Mouse (Mus musculus) kidney, adult 11 months (tissue): Measurements from ENCODE around the gene Slc2a2.

Source experiments
- DNase-seq: peaks from one replicate; pipeline ENCODE4 v3.0.0; 2022

Gene Slc2a2

DNA sequence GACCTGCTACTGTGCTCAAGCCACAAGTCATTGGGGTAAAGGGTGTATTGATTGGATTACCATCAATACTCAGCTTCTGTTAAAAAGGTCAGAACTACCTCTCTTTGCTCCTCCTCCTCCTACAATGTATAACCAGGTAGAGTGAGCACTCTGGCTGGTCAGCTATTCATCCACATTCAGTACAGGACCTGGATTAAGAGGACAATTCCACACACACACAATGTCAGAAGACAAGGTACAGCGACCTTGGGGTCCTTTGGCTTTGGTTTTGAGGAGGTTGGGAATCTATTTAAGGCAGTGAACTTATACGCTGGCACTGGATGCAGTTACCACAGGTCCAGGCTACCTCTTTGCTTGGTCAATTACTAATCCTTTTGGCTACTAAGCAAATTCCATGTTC lies at the start of gene Slc2a2:
Gene Slc2a2 (plus strand): TSS at position 107 of the 400 bp plus-strand sequence.
- peak; percentile 61 for DNase-seq

GRCm38 (mm10) chr3:28652574-28652973 lies 45.1 kb upstream of the Slc2a2 start:
- DNase-seq = no peak

- no peak for DNase-seq
Observed at GRCm38 (mm10) chr3:28653043-28653442, 44.7 kb upstream of the Slc2a2 start.

DNA sequence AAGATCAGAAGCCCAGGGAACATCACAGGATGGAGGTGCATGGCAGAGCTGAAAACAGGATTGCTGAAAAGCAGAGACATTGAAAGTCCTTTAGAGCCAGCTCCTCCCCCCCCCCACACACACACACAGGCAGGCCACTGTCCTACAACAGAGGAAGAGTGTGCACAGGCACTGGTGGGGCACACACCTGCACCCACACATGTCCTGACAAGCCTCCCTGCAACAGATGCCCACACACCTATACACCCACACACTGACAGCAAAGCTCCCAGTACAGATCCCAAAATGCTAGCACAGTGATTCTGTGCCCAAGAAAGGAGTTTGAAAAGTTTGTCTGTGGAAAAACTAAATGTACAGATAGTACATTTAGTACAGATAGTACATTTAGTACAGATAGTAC lies 43.0 kb upstream of the Slc2a2 start:
- no peak for DNase-seq

- peak; percentile 19 for DNase-seq
Observed at GRCm38 (mm10) chr3:28658349-28658748, 39.4 kb upstream of the Slc2a2 start.

DNA sequence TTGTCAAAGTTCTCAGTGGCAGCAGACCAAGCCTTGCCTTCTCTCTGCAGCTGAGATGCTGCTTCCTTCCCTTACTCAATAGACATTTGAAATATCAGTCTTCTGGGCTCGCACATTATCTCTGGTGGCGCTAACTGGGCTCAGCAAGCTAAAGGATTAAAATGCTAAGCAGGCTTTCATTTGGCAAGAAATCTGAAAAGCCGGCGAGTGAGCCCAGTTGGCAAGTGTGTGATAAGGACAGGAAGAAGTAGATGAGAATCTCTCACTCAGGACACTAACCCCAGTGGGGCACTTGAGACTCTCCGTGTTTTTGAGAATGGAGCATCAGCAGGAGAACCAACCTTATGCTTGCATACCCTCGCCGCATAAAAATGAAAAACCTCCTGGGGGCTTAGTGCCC lies 16.9 kb upstream of the Slc2a2 start:
- DNase-seq = no peak

DNA sequence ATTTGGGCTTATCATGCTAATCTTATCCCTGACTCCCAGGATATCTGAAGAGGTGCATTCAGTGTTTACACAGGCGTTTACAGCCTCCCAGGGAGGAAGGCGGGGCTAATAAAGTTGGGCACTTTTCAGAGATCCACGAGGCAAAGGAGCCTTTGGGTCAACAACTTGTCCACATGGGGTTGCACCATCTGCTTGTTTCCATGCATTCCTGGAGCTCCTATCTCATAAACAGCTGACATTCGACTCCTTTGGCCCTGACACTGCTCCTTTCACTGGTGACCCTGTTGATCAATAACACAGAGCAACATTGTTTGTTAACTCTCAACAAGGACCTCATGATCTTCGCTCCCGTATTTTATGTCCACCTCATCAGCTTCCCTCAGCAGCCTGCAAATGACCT lies 15.8 kb upstream of the Slc2a2 start:
- peak; percentile 67 for DNase-seq

GRCm38 (mm10) chr3:28682411-28682810 lies 15.3 kb upstream of the Slc2a2 start:
- DNase-seq = no peak

GRCm38 (mm10) chr3:28685510-28685909 lies 12.2 kb upstream of the Slc2a2 start:
- no peak for DNase-seq

DNA sequence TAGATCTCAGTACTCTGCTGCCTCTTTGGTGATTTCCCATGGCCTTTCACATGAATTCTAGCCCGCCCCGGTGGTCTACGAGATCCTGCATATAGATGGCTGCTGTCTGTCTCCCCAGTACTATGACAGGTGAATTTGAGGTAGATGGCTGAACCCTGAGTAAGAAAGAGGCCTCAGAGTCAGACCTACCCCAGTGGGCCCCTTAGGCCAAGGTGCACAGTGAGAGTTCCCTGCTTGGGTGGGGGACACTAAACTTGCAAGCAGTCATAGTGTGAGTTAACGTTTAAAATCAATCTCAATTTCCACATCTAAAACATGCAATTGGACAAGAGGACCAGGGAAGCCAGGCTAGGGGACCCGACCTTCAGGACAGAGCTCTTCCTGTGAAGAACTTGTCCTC lies 2.9 kb upstream of the Slc2a2 start:
- DNase-seq = no peak

- peak; percentile 75 for DNase-seq
Observed at GRCm38 (mm10) chr3:28695608-28696007, 2.1 kb upstream of the Slc2a2 start.

- no peak for DNase-seq
Observed at GRCm38 (mm10) chr3:28696162-28696561, 1.5 kb upstream of the Slc2a2 start.

- DNase-seq = peak; percentile 40
Observed at GRCm38 (mm10) chr3:28699601-28700000, 1.9 kb downstream of the Slc2a2 start.

DNA sequence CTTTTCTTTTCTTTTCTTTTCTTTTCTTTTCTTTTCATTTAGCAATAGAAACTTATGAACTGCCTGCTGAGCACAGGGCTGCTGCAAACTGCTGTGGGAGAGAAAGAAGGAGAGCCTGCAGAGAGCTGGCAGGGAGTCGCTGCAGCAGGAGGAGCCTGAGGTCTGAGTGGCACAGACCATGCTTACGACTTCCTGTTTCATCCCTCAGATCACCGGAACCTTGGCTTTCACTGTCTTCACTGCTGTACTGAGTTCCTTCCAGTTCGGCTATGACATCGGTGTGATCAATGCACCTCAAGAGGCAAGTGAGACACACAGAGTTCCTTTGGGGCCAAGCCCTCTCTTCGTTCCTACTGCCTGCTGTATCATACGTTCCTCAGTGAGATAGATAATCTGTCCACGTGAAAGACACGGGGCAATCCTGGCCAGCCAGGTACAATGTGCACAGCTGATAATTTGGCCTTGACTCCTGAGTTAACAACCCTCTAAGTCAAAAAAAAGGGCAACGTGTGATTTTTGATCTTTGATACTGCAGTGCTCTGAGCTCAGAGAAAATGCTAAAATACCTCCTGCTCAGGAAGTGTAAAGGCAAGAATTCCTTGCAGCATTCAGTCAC lies 7.9 kb downstream of the Slc2a2 start:
- peak; percentile 76 for DNase-seq

DNA sequence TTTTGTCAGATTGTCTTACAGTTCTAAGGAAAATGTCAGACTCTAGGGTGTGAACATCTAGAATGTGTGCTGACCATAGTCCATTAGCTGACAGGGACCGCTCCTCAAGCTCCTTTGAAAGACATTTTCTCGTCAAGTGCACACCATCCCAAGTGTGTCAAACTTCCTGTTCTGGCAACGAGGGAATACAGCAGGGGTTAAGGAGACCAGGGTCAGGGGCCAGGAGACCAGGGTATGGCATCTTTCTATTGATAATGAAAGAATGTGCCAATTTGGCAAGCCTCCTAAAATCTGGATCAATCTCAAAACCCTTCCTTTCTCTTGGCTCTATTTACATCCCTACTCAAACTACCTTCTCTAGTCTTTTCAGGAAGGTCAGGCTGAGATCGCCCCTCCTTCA lies 9.0 kb downstream of the Slc2a2 start:
- DNase-seq = no peak

DNA sequence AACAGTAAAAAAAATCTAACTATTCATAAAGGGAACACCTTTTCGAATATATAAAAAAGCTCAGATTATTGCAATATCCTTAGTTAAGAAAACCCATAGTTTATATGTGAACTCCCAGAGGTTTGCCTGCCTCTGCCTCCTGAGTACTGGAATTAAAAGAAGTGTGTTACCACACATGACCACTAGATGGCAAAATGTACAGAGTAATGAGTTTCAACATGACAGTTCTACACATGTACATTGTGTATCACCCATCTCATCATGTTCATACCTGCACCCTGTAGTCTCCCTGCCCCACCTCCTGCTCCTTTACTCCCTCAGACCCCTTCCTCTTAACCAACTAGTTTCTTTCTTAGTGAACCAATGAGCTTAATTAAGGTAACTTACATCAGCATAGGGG lies 12.0 kb downstream of the Slc2a2 start:
- DNase-seq = no peak

DNA sequence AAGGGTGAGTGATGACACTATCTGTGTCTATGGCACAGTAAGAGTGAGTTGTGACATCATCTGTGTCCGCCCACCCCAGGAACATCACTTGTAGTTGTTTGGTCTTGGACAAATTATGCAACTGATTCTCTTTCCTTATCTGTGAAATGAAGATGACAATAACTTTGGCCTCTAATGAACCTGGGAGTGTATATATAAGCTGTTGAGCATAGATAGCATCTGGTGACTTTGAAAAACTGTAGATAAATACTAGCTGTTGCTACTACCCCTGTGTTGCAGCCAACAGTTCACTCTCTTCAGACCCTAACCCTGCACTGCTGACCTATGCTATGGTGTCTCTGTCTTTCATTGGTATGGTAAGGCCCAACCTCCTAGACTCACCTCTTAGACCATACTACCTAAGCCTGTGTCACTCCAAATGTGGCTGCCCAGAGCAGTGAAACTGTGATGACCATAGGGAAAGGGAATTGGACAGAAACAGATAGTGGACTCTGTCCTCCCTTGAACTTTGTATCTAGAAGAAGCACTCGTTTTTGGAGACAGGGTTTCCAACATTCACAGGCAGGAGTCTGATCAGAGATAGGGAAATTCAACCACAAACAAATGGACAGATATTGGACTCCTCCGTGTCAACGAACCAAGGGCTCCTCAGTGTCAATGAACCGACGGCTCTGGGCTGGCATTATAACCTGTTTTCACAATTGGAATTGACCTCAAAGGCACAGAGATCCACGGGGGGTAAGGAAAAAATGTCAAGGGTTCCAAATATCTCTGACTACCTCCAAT lies 16.4 kb downstream of the Slc2a2 start:
- DNase-seq = no peak

- no peak for DNase-seq
Observed at GRCm38 (mm10) chr3:28718521-28718920, 20.8 kb downstream of the Slc2a2 start.

- no peak for DNase-seq
Observed at GRCm38 (mm10) chr3:28721218-28721617, 23.5 kb downstream of the Slc2a2 start.

- DNase-seq = peak; percentile 40
Observed at GRCm38 (mm10) chr3:28721838-28722237, 24.1 kb downstream of the Slc2a2 start.

- no peak for DNase-seq
Observed at GRCm38 (mm10) chr3:28722531-28722930, 24.8 kb downstream of the Slc2a2 start.

DNA sequence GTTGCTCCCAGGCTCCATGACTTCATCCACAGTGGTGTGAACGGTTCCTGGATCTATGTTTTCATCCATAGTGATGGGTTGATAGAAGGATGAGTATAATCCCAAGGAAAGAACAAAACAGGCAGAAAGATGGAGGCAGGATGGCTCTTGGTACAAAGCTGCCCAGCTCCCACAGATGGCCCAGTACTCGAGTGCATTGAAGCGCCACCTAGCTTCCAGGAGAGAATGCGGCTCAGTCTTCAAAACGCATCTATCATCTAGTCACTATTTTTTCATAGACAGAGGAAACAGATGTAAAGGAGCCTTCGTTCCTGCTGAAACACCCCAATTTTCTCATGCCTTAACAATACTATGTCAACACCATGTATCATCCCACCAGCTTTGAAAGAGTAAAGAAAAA lies 25.8 kb downstream of the Slc2a2 start:
- no peak for DNase-seq

GRCm38 (mm10) chr3:28725203-28725602 lies 27.5 kb downstream of the Slc2a2 start:
- DNase-seq = no peak

DNA sequence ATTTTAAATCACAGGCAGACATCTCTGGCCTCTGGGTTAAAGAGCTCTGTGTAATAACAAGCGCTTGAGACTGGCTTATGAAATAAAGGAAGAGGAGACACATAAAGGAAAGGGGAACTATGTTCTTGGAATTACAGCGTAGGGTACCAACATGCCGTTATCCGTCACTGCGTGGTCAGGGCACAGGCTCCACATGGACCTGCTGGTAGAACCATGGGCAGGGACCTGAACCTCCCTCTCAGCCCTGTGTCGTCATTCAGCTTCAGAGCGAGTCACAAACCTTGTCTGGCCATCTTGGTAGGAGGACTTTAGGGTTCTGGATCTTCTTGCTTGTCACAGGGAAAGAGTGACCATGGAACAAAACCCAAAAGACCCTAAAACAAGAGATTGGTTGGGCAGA lies 28.7 kb downstream of the Slc2a2 start:
- no peak for DNase-seq

- no peak for DNase-seq
Observed at GRCm38 (mm10) chr3:28734712-28735111, 37.0 kb downstream of the Slc2a2 start.
